Mouse (Mus musculus): ENCODE measurements around the gene Sult4a1.

- TF ChIP-seq POLR2A (IDR thresholded peaks at IDR 0.05; ENCODE audit: borderline replicate concordance, extremely low read depth, insufficient read depth, insufficient read length, poor library complexity, severe bottlenecking) (no peak), CTCF (IDR thresholded peaks at IDR 0.05; ENCODE audit: borderline replicate concordance, extremely low read depth, insufficient read depth, insufficient read length) (no peak)
Measured at GRCm38 (mm10) chr15:84053240-84053639, 52.3 kb downstream of the Sult4a1 start.
